Mouse (Mus musculus) liver, embryonic 14 days (tissue): ENCODE measurements around the gene Fndc4. TPM values are rescaled to one million over a fixed set of nuclear protein-coding genes. Genes with fewer than 3 reads are reported as not detected.

Experiments used
- polyA plus RNA-seq: library from polyadenylated mRNA; depleted of rRNA; stranded (reverse); fragments of >200 nt; gene quantifications from 2 replicates; pipeline ENCODE4 v1.2.3, GENCODE M21; 2012; rRNA removed

The Fndc4 gene
- 4.5 and 5.1 TPM in 2 replicates for polyA plus RNA-seq

GRCm38 (mm10) chr5:31295606-31296141 lies at the start of gene Fndc4:
TSS of gene Fndc4 (minus strand) at chr5:31296080.

GRCm38 (mm10) chr5:31297047-31297757 lies 1.3 kb upstream of the Fndc4 start, which contains the start of gene Gckr:
TSS of gene Gckr (plus strand) at chr5:31297443.

DNA sequence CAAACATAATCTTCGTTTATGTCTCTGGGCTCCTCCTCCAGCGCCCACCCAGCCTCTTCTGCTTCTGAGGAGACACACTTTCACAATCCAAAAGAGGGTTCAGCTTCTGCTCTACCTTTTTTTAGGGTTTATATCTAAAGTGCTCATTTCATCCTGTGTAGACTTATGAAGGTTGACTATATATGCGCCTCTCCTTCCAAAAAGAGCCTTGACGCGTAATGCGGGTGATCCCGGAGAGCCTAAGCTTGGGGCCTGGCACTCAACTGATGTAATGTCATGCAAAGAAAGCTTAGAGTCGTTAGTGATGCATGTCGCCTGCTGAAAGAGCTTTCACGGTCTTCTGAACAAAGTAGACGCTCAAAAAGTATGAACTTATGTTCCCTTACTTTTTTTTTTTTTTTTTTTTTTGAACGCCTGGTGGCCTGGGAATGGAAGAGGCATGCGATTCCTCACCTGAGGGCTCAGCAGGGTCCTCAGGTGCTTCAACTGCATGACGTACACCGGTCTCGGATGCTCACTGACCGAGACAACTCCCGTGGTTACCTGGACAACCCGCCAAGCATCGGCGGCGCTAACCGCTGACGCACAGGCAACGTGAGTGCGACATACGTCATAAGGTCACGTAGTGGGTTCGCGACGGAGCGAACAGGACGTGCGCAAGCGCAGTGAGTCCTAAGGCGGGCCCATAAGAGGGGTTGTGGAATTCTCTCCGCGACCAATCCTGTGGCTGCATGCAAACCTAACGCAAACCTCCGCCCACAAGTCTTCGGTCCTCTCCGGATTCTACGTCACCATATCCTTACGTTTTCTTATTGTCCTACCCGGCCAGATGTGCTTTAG lies 5.1 kb downstream of the Fndc4 start, which contains the start of gene Ift172:
Ift172 (minus strand) TSS at position 596 of the 840 bp plus-strand sequence.

DNA sequence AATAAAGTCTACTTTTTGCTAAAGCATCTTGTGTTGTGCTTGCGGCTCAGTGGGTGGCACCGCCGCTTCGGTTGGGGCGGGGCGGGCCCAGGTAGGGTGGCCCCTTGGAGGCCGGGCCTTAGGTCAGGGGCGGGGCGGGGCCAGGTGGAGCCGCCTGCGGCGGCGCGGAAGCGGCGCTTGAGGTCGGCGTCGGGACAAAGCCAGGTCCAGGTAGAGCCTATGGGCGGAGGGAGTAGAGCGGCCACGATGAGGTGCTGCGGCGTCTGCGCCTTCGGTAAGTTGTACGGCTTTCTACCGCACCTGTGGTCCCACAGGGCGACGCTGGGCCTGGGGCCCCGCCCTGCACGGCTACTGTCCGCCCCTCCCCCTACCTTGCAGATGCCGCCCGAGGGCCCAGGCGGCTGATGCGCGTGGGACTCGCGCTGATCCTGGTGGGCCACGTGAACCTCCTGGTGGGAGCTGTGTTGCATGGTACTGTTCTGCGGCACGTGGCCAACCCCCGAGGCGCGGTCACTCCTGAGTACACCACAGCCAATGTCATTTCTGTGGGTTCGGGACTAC lies 44.3 kb downstream of the Fndc4 start, which contains the start of gene Krtcap3:
Krtcap3 (plus strand) TSS at position 151 of the 561 bp plus-strand sequence.

Other genes with a start within 250 kb of the Fndc4 start
- 26.4 and 31.3 TPM in 2 replicates for gene Atraid, start 247.8 kb downstream of the Fndc4 start, polyA plus RNA-seq
- 4.0 and 4.7 TPM in 2 replicates for gene Slc5a6, start 247.2 kb downstream of the Fndc4 start, polyA plus RNA-seq
- gene Cad, start 241.3 kb downstream of the Fndc4 start, polyA plus RNA-seq, result 16.6 and 19.0 TPM in 2 replicates
- gene Dnajc5g, start 189.8 kb downstream of the Fndc4 start, polyA plus RNA-seq, result not detected in 2 replicates
- gene Slc30a3, start 187.8 kb downstream of the Fndc4 start, polyA plus RNA-seq, result 0.26 and 0.36 TPM in 2 replicates
- 0.31 TPM in 1 of 2 replicates, not detected in the other for gene Trim54, start 179.4 kb downstream of the Fndc4 start, polyA plus RNA-seq
- gene Ucn, start 157.3 kb downstream of the Fndc4 start, polyA plus RNA-seq, result not detected in 2 replicates
- 13.6 and 16.9 TPM in 2 replicates for gene Mpv17, start 141.8 kb downstream of the Fndc4 start, polyA plus RNA-seq
- 0.66 and 0.67 TPM in 2 replicates for gene Gm29609, start 116.2 kb downstream of the Fndc4 start, polyA plus RNA-seq
- 27.1 and 34.5 TPM in 2 replicates for gene Gtf3c2, start 115.9 kb downstream of the Fndc4 start, polyA plus RNA-seq
- gene Snx17, start 102.9 kb downstream of the Fndc4 start, polyA plus RNA-seq, result 21.9 and 25.8 TPM in 2 replicates
- gene Eif2b4, start 102.7 kb downstream of the Fndc4 start, polyA plus RNA-seq, result 28.7 and 31.5 TPM in 2 replicates
- 7.7 and 8.9 TPM in 2 replicates for gene Zfp513, start 93.8 kb downstream of the Fndc4 start, polyA plus RNA-seq
- gene Ppm1g, start 75.4 kb downstream of the Fndc4 start, polyA plus RNA-seq, result 123 and 129 TPM in 2 replicates
- 27.8 and 31.3 TPM in 2 replicates for gene Nrbp1, start 55.2 kb downstream of the Fndc4 start, polyA plus RNA-seq
- gene Gm9970, start 54.8 kb downstream of the Fndc4 start, polyA plus RNA-seq, result not detected in 2 replicates
- 3.9 and 4.7 TPM in 2 replicates for gene Krtcap3, start 44.4 kb downstream of the Fndc4 start, polyA plus RNA-seq
- gene Ift172, start 5.0 kb downstream of the Fndc4 start, polyA plus RNA-seq, result 3.4 and 3.7 TPM in 2 replicates
- gene Gckr, start 1.4 kb upstream of the Fndc4 start, polyA plus RNA-seq, result 15.1 and 17.6 TPM in 2 replicates
- gene Zfp512, start 156.4 kb upstream of the Fndc4 start, polyA plus RNA-seq, result 9.2 and 10.1 TPM in 2 replicates
- gene 4930548H24Rik, start 189.7 kb upstream of the Fndc4 start, polyA plus RNA-seq, result 0.03 and 0.05 TPM in 2 replicates
- gene Gpn1, start 198.7 kb upstream of the Fndc4 start, polyA plus RNA-seq, result 7.3 and 7.8 TPM in 2 replicates
- 9.8 and 11.3 TPM in 2 replicates for gene Slc4a1ap, start 230.9 kb upstream of the Fndc4 start, polyA plus RNA-seq
- 5.6 and 6.4 TPM in 2 replicates for gene Supt7l, start 231.7 kb upstream of the Fndc4 start, polyA plus RNA-seq